Mouse (Mus musculus) Patski (cell line): ENCODE measurements around the gene Dxo. TPM values are rescaled to one million over a fixed set of nuclear protein-coding genes. Genes with fewer than 3 reads are reported as not detected.
A peak's percentile ranks its signal among the peaks of the same experiment; 100 is the strongest.
"Not testable (repeated sequence)": the region's sequence is repeated elsewhere in the genome, so short reads cannot be mapped to it uniquely, and the experiment has no call there.

Experiments used
- ATAC-seq: fragments of 100-300 bp; one replicate; pipeline ENCODE4 v1.8.0; 2021
- CTCF ChIA-PET: fragments of 350-600 bp; sonication (Branson Sonifier 250); formaldehyde crosslinking; loops from one replicate; lab custom pipeline; 2022; ENCODE audit warnings: inconsistent platforms; lab: Charles Lee
- POLR2A ChIA-PET: fragments of 350-600 bp; sonication (Branson Sonifier 250); formaldehyde crosslinking; loops from one replicate; lab custom pipeline; 2022; ENCODE audit warnings: antibody characterized with exemption, inconsistent platforms; lab: Charles Lee
- DNase-seq: peaks from one replicate; pipeline ENCODE4 v3.0.0-alpha.2; 2011; ENCODE audit warnings: low read depth, low spot score
- H3K27me3 ChIP-seq: fragments of 371-371 bp; one replicate; pipeline ENCODE4 v1.5.1; 2021
- CTCF ChIP-seq: fragments of 100-300 bp; IDR thresholded peaks from one replicate; pipeline ENCODE4 v1.5.1; 2021
- in situ Hi-C: fragments of 300-500 bp; cut with MboI; formaldehyde crosslinking; loops from 3 replicates; pipeline ENCODE4 v1.11.1; 2018; ENCODE audit warnings: low pct_unique_long_range_greater_than_20kb, mixed read lengths
- polyA plus RNA-seq: library from polyadenylated mRNA; unstranded; gene quantifications from one replicate; pipeline ENCODE4 v1.2.3, GENCODE M21; 2021

Dxo gene
- 34.4 TPM for polyA plus RNA-seq

DNA sequence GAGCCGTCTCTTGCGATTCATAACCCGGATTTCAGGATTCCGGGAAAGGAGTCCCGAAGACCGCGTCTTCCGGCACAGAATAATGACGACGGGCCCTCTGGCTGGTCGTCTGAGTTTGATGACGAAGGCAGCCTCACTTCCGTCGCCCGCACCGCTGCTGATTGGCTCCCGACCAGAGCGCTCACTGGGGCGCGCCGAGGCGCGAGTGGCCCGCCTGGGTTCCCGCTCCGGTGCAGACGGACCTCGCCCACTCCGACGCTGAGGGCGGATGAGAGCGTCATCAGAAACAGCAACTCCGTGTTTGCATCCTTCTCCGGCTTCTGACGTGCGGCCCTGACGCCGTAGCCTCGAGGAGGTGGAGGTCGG, at the start of gene Dxo, which contains the start of gene Stk19:
Dxo (plus strand) TSS at position 164 of the 366 bp plus-strand sequence.
Stk19 (minus strand) TSS at position 90 of the 366 bp plus-strand sequence.
- no peak for TF ChIP-seq CTCF
- in situ Hi-C loops, result no loop called here
- ATAC-seq (peak; percentile 78), DNase-seq (peak; percentile 85)
- ChIA-PET POLR2A (no interaction called here), CTCF (no interaction called here)
- no peaks in the 10 kb centered on the region for H3K27me3 ChIP-seq

DNA sequence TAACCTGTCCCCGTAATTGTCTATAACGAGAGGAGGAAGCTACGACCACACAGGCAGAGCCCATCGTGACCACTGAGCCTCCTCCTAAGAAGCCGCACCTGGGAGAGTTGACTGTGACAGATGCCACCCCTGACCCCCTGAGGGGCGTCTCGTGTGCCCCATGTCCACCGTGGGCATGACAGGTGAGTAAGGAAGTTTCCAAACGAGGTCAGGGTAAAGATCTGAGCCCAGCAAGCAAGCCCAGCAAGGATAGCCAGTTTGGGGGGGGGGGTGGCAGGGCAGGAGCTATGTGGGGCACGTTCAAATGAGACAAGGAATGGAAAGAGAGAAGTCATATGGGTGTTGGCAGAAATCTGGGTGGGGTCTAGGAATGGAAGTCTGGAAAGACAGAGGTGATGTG, 41.8 kb upstream of the Dxo start:
- in situ Hi-C loops, result no loop called here
- no peak for ATAC-seq
- ChIA-PET POLR2A (no interaction called here), CTCF (no interaction called here)
- no peaks in the 10 kb centered on the region for H3K27me3 ChIP-seq
- TF ChIP-seq CTCF, result no peak
- DNase-seq, result no peak

- TF ChIP-seq CTCF, result no peak
- in situ Hi-C loops, result no loop called here
- no peak for ATAC-seq
- no peak for DNase-seq
- H3K27me3 ChIP-seq, result no peaks in the 10 kb centered on the region
- POLR2A ChIA-PET, result no interaction called here
- CTCF ChIA-PET, result no interaction called here
These were observed 41.2 kb upstream of the Dxo start for GRCm38 (mm10) chr17:34795633-34796032.

DNA sequence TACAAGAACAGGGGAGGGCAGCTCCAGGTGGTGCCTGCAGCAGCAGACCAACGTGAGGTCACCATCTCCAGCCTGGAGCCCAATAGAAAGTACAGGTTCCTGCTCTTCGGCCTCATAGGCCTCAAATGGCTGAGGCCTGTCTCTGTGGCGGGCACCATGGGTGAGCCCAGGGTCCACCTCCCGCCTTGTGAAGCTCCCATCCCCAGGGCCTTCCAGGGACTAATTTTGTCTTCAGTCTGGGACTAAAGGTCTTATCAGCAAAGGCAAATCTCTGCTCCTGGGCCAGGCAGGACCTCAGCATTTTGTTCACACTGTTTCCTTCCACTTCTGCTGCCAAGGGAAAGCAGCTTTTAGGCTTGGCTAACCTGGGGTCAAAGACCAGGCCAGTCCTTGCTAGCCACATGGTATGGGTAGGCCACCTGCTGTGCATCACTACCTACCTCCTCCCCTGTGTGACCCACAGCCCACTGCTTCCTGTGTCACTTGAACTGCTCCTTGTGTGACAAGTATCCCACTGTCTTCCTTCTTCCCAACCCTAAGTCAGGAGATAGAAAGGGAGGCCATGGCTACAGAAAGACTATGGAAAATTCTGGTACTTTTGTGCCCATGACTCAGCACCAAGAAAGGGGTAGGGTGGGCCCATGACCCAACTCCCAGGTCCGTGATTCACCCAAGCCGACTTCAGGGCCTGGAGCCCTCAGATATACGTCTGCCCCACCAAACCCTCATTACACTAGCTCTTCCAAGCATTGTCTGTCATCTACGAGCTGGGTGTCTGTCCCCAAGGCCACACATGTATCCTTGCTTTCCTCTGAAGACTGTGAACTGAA, 40.3 kb upstream of the Dxo start:
- no peak for DNase-seq
- TF ChIP-seq CTCF, result no peak
- ChIA-PET CTCF (no interaction called here), POLR2A (no interaction called here)
- no peaks in the 10 kb centered on the region for H3K27me3 ChIP-seq
- in situ Hi-C loops, result no loop called here
- ATAC-seq, result no peak

GRCm38 (mm10) chr17:34797211-34797995, 39.4 kb upstream of the Dxo start:
- DNase-seq, H3K27me3 ChIP-seq, CTCF ChIA-PET, in situ Hi-C loops, ATAC-seq, POLR2A ChIA-PET: not testable (repeated sequence)

- H3K27me3 ChIP-seq, CTCF ChIA-PET, DNase-seq, in situ Hi-C loops, POLR2A ChIA-PET, ATAC-seq: not testable (repeated sequence)
These were observed 38.7 kb upstream of the Dxo start for GRCm38 (mm10) chr17:34798071-34798470.

GRCm38 (mm10) chr17:34798866-34799530, 37.8 kb upstream of the Dxo start:
- ChIA-PET CTCF (no interaction called here), POLR2A (no interaction called here)
- no peak for TF ChIP-seq CTCF
- DNase-seq, result no peak
- in situ Hi-C loops, result no loop called here
- no peaks in the 10 kb centered on the region for H3K27me3 ChIP-seq
- ATAC-seq, result no peak

DNA sequence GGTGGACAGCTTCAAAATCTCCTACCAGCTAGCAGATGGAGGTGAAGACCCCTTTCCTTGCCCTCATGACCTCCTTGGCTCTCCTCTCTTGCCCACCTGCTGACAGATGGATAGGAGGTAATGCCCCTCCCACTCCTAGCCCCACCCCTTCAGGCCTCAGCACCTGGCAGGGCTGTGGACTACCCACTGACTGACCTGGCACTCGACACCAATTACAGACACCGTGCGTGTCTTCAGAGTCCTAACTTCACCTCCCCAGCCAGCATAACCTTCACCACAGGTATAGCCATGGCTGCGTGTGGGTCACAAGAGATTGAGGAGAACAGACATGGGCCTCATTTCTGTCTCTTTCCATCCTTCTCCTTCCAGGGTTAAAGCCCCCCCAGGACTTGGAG, 37.3 kb upstream of the Dxo start:
- no peak for TF ChIP-seq CTCF
- CTCF ChIA-PET, result no interaction called here
- POLR2A ChIA-PET, result no interaction called here
- DNase-seq (no peak), ATAC-seq (no peak)
- in situ Hi-C loops, result no loop called here
- H3K27me3 ChIP-seq, result no peaks in the 10 kb centered on the region

DNA sequence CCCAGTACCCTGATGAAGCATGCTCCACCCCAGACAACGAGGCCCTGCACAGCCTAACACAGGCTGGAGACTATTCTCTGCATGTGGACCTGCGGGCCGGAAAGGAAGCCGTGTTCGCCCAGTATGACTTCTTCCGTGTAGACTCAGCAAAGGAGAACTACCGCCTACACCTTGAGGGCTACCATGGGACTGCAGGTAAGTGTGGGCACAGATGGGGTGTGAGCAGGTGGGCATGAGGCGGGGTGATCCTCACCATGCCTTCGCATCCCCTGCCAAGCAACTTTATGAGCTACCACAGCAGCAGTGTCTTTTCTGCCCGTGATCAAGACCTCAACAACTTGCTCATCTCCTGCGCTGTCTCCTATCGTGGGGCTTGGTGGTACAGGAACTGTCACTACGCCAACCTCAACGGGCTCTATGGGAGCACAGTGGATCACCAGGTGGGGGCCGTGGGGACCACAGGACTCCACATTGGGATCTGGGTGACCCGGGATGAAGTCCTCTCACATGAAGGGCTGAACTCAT, 36.0 kb upstream of the Dxo start:
- ATAC-seq, result not testable (repeated sequence)

GRCm38 (mm10) chr17:34802756-34803155, 34.1 kb upstream of the Dxo start:
- POLR2A ChIA-PET, CTCF ChIA-PET, H3K27me3 ChIP-seq, in situ Hi-C loops, ATAC-seq, DNase-seq: not testable (repeated sequence)

More for the DNA sequence above, 36.0 kb upstream of the Dxo start:
- CTCF ChIA-PET, POLR2A ChIA-PET, in situ Hi-C loops, DNase-seq, H3K27me3 ChIP-seq: not testable (repeated sequence)

GRCm38 (mm10) chr17:34803367-34803766, 33.5 kb upstream of the Dxo start:
- in situ Hi-C loops, POLR2A ChIA-PET, ATAC-seq, CTCF ChIA-PET, H3K27me3 ChIP-seq, DNase-seq: not testable (repeated sequence)

GRCm38 (mm10) chr17:34804301-34804700, 32.5 kb upstream of the Dxo start, which contains the start of gene Cyp21a1:
Gene Cyp21a1 (minus strand): TSS chr17:34804561.
- DNase-seq, POLR2A ChIA-PET, H3K27me3 ChIP-seq, in situ Hi-C loops, ATAC-seq: not testable (repeated sequence)
- CTCF ChIA-PET, result interaction anchor here (2.0 kb wide), 1 partner anchor 108 kb away, joined by 4 read pairs; no protein-coding TSS in a partner anchor
